Mouse (Mus musculus) retina, postnatal 1 day (tissue): ENCODE results near the gene Pvr.
"Not testable (repeated sequence)": the region's sequence is repeated elsewhere in the genome, so short reads cannot be mapped to it uniquely, and the experiment has no call there.

Source experiments
- DNase-seq: peaks from one replicate; pipeline ENCODE4 v3.0.0-alpha.2; 2012

The Pvr gene

GRCm38 (mm10) chr7:19932877-19933809 lies 12.2 kb upstream of the Pvr start:
- DNase-seq, result peak; percentile 58

- peak; percentile 12 for DNase-seq
Observed at GRCm38 (mm10) chr7:19932133-19932876, 11.3 kb upstream of the Pvr start.

- not testable (repeated sequence) for DNase-seq
Observed at GRCm38 (mm10) chr7:19930481-19930880, 9.5 kb upstream of the Pvr start.

GRCm38 (mm10) chr7:19928486-19928885 lies 7.5 kb upstream of the Pvr start:
- no peak for DNase-seq

- no peak for DNase-seq
Observed at GRCm38 (mm10) chr7:19926849-19927480, 6.0 kb upstream of the Pvr start.

GRCm38 (mm10) chr7:19925376-19925775 lies 4.4 kb upstream of the Pvr start:
- DNase-seq, result no peak

- peak; percentile 23 for DNase-seq
Observed at GRCm38 (mm10) chr7:19923797-19924196, 2.8 kb upstream of the Pvr start.

GRCm38 (mm10) chr7:19923354-19923753 lies 2.4 kb upstream of the Pvr start:
- DNase-seq, result no peak

GRCm38 (mm10) chr7:19920166-19920505 lies 824 bp downstream of the Pvr start:
- DNase-seq, result no peak

- DNase-seq, result no peak
Observed at GRCm38 (mm10) chr7:19914558-19914957, 6.4 kb downstream of the Pvr start.

GRCm38 (mm10) chr7:19911695-19912524 lies 9.1 kb downstream of the Pvr start:
- DNase-seq, result no peak

GRCm38 (mm10) chr7:19911292-19911658 lies 9.7 kb downstream of the Pvr start:
- DNase-seq, result no peak

GRCm38 (mm10) chr7:19910421-19911291 lies 10.3 kb downstream of the Pvr start:
- peak; percentile 75 for DNase-seq

- DNase-seq, result peak; percentile 48
Observed at GRCm38 (mm10) chr7:19889881-19890280, 31.1 kb downstream of the Pvr start.

GRCm38 (mm10) chr7:19887849-19888248 lies 33.1 kb downstream of the Pvr start, which contains the start of gene Ceacam19:
Gene Ceacam19, minus strand, starts transcription at chr7:19887965.
- no peak for DNase-seq

- DNase-seq, result no peak
Observed at GRCm38 (mm10) chr7:19880754-19881153, 40.2 kb downstream of the Pvr start.

- peak; percentile 6 for DNase-seq
Observed at GRCm38 (mm10) chr7:19876781-19877425, 44.1 kb downstream of the Pvr start.

GRCm38 (mm10) chr7:19875948-19876682 lies 44.8 kb downstream of the Pvr start:
- peak; percentile 73 for DNase-seq

GRCm38 (mm10) chr7:19871943-19872601 lies 48.9 kb downstream of the Pvr start:
- DNase-seq, result peak; percentile 18
